Mouse (Mus musculus): ENCODE measurements at regions not wholly inside any gene's neighbourhood (a gene's known extent, or its start where the extent isn't known, plus 50 kb on each side); places are given as distances from the start of the nearest gene placed in this dataset.

DNA sequence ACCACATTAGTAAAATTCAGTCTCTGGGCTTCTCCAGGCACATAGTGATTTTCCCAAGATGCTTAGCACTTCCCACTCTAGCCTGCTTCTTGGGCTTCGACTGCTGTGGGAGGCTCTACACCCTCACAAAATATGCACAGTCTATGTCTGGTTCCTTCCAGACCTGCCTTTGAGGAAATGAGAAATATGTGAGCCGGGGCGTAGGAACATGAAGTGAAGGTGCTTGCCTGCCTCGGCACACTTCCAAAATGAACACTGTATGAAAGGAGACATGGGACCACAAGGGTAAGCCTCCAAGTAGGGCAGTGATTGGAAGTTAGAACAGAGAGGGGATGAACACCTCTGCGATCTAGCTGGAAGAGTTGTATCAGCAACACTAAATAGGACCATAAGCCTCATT is 54.5 kb downstream of the Gm10260 start:
- intact Hi-C loops (cut with DNase I): loop anchor here (5.0 kb wide), 4 partner anchors 39 to 206 kb away; no protein-coding TSS in a partner anchor
- DNase-seq (ENCODE audit: low spot score in 2 of 2): peak; percentile 74 to 95

DNA sequence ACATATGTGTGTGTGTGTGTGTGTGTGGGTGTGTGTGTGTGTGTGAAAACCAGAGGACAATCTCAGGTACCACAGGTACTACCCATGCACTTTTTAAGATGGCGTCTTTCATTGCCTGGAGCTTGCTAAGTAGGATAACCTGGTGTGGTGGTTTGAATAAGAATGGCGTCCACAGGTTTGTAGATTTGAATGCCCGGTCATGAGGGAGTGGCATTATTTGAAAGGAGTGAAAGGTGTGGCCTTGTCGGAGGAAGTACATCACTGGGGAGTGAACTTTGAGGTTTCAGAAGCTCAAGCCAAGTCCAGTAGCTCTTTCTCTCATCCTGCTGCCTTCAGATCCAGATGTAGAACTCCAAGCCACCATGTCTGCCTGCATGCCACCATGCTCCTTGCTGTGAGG is 55.9 kb downstream of the Gm10260 start:
- no peak for DNase-seq (ENCODE audit: low spot score in 2 of 2)
- intact Hi-C loops (cut with DNase I): no loop called here

DNA sequence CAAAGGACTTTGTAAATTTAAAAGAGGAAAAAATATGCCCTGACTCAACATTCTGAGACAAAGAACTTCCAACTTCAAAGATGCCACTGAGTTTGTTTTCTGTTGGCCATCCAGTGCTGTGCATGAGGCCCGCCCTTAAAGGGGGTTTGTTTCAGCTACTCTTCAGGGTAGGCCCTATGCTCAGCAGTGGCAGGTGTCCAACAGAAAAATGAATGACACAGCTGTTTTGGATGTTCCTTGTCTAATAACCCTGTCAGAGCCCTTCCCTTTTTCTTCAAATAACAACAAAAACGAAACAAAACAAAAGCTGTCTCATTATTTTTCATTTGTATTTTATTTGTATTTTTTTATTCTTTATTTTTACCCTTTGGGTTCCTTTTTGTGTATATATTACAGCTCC is 61.5 kb downstream of the Gm10260 start:
- DNase-seq (ENCODE audit: low spot score in 2 of 2): no peak
- intact Hi-C loops (cut with DNase I): no loop called here

DNA sequence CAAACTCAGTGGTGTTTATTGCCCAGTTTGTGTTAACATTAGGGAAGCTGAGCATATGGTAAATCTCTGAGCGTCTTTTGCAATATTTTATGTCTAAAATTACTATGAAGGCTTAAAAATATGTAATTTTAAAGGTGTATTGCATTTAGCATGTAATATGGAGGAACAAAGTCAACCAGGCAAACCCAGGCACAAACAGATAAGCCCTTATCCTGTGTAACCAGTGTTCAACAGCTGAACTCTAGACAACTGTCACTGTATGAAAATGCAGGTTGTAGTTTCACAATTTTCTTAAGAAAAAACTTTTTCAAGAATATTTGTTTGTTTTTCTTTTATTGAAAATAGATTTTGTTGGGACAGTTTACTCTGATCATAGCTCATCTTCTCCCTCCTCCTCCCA is 62.1 kb downstream of the Gm10260 start:
- DNase-seq (ENCODE audit: low spot score in 2 of 2): no peak
- intact Hi-C loops (cut with DNase I): no loop called here

DNA sequence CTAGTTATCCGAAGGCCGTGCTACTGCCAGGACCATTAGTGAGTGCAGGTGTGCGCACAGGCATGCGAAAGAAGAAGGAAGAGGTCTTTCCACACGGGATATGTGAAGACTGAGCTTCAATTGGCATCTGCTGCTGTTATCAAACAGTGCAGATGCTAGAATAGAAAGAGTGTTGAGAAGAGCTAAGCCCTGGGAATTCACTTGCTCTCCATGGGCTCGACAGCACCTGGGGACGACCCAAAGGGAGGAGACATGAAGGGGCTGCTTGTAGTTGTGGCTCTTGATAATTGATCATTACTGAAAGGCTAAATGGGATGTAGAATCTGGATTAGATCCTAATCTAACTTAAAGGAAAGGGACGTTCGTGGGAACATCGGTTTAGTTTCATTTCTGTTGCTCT is 63.2 kb downstream of the Gm10260 start:
- no peak for DNase-seq (ENCODE audit: low spot score in 2 of 2)
- intact Hi-C loops (cut with DNase I): no loop called here

DNA sequence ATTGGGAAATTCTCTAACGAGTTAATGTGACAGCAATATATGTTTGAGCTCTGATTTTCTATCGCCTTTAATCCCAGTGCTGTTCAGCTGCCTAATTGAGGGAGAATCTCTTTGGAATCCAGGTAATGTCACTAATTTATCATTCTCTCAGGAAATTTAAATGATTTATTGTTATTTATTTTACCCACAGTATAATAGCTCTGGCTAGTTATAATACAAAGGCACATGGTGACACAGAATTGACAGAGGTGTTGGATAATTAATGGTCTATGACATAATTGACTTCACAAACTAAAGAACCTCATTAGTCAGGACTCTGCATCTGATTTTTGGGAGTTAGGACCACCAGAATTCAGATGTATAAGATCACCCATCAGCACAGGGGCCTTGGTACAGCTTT is 65.4 kb downstream of the Gm10260 start:
- no peak for DNase-seq (ENCODE audit: low spot score in 2 of 2)
- intact Hi-C loops (cut with DNase I): no loop called here

DNA sequence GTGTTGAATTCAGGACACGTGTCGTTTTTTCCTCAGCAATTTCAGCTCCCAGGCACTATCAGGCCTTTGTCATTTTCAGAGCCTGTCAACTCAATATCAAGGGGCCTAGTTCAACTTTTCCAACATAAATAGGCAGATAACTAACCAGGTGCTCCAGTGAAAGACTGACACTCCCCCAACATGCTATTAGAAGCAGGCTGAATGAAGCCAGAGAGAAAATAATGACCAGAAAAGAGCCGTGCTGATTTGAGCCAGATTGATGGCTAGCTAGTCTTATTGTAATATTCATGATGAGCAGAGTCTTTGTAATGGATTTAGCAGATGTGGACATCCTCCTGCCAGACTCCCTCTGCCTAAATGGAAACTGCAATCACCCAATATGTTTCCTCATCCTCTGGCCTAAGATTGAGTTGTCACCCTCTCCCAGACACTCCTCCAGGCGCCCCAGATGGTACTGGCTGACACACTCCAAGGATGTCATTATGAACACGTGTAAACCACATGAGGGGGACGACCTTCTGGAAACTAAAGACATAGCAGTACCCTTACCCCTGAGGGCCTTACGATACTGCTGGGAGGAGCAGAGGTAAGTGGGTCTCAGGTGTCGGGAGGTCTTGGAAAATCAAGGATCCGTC is 66.0 kb downstream of the Gm10260 start:
- intact Hi-C loops (cut with DNase I): no loop called here
- no peak for DNase-seq (ENCODE audit: low spot score in 2 of 2)

DNA sequence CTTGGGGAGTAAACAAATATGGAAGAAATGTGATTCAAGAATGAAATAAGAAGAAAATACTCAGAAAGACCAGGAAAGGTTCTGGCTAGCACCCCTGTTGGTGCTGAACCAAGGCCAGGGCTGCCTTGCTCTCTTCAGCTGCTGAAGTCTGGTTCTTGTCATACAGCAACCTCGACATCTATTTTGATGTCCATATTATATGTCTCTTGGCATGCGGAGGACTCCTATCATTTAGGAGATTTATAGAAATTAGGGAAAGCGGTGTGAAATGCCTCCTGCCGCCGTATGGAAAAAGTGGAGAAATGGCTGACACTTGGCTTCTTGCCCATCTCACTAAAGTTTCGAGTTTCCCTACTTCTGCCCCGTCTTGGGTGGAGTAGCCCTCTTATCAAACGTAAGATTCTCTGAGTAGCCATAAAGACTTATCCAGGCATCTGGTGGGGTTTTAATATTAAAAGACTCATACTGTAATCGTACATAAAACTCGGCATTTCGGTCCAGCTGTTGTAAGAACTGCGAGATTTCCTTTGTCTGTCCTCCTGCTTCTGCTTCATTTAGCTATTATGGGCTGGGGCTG is 72.0 kb downstream of the Gm10260 start:
- DNase-seq (ENCODE audit: low spot score in 2 of 2): no peak
- intact Hi-C loops (cut with DNase I): no loop called here

DNA sequence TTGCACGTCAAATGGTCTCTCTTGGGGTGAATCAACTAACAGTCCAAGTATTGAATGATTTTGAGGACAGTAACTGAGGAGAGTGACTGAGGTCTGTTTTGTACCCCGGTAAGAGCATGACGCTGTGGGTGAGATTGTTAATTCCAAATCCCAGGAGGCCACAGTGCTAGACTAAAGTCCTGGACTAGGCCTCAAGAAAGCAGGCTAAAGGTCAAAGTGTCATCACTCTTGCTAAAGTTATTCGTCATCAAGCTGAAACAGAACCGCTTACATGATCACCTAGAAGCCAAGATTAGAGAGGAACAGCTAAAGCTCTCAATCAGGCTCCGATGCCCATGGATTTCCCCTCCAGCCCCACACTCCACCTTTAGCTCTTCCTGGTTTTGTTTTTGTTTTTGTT is 76.6 kb downstream of the Gm10260 start:
- intact Hi-C loops (cut with DNase I): no loop called here
- no peak for DNase-seq (ENCODE audit: low spot score in 2 of 2)

DNA sequence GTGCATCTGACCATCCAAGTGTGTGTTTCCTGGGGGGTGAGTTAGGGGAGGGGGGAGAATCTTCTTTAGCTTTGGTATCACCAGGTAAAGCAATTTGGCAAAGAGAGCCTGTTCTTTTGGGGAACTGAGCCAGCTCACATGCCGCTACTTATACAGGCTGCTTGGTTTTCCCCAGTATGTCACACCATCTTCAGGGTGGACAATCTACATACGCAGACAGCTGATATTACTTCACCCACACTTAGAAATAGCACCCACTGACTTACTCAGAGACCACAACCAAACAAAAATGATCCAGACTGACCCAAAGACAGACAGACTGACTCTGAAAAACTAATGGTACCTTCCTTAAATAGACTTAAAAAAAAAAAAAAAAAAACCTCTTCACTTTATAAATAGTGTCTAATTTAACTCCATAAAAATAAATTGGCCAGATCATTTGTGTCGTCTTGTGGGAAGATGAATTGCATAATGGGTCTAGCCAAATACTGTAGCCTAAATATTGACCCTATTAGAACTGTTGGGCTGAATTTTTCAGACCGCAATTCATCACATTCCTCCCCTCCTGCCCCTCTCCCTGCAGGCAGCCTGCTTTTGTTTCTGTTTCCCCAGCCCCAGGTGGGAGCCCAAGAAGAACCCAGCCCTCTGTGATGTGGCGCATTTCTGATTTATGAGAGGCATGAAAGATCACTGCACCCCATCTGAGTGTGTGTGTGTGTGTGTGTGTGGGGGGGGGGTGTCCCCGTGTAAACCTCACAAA is 79.0 kb downstream of the Gm10260 start:
- intact Hi-C loops (cut with DNase I): no loop called here

DNA sequence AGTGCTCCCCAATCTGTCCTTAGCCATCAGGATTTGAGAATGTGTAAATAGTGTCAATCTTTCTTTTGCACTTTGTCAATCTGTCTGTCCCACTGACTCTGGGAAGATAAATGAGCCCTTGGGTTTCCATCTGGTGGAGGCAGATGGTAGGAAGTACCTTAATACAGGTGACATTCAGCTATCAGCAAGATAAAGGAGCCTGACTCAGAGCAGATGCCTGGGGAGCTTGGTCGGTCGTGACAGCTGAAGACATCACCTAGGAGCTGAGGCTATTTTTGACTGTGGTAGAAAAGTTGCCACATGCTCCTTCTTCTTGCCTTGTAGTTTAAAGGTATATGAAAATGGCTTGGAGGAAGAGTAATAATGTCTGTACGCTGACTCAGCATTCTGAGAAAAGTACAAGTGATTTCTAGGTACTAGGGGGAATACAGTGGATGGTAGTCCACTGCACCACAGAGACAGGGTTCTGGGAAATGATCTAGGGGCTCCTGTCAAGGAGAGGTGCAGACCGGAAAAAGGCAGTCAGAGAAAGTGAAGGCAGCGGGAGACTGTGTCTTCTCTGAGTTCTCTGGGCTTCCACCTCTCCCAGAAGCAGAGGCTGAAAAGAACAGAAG is 80.0 kb downstream of the Gm10260 start:
- DNase-seq (ENCODE audit: low spot score in 2 of 2): peak in 1 of 2 experiments; percentile 32
- intact Hi-C loops (cut with DNase I): no loop called here

More for the DNA sequence above, 79.0 kb downstream of the Gm10260 start:
- DNase-seq (ENCODE audit: low spot score in 2 of 2): no peak

DNA sequence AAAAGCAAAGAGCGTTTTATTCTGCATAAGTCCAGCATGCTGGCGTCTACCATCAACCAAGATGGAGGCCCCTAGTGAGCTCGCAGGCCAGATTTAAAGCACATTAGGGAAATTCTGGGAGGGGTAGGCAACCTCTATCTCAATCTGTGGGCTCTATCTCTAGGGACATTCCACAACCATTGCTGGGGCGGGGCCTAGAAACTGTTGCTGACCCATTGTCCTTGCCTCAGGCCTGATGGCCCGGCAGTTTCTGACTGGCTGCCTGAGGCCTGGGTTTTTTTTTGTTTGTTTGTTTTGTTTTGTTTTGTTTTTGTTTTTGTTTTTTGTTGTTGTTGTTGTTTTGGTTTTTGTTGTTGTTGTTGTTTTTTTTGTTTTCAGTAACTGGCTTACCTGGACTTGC is 81.4 kb downstream of the Gm10260 start:
- DNase-seq (ENCODE audit: low spot score in 2 of 2): no peak
- intact Hi-C loops (cut with DNase I): no loop called here

DNA sequence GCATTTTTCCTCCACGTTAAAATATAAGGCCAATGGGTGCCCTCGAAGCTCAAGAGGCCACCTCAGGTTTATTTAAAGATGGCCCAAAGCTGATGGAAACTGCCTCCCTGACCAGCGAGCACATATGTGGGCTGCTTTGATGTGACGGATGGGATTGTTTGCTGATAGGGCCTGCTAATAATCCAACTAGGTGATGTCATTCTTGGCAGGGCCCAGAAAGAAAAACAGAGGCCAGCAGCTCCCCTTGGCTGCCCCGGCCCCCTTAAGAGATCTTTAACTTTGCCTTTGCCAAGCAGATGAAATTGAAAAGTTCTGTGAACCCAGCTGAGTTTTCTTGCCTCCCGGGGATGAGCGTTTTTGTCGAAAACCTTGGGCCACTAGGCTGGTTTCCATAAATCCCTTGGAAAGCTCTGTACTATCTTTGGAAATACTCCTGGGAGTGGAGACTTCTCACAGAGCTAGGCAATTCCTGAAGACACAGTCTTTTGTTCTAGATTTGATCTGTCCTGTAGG is 83.8 kb downstream of the Gm10260 start:
- intact Hi-C loops (cut with DNase I): no loop called here

DNA sequence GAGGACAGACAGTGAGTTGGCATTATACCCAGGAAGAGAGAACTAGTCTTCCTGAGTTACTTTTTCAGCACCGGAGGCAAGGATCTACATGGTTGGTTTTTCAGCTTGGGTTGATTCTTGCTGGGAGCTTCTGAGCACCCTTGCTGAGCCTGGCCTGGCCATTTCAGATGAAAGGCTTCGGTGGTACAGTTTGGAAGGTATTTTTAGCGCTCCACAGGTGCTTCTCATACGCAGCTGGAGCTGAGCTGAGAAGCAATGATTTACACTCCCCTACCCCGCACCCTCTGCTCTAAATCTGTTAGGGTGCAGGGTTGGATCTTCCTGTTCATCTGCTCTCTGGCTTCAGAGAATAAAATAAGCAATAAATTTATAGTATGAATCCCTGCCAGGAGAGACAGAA is 87.3 kb downstream of the Gm10260 start:
- no peak for DNase-seq (ENCODE audit: low spot score in 2 of 2)
- intact Hi-C loops (cut with DNase I): no loop called here

More for the DNA sequence above, 83.8 kb downstream of the Gm10260 start:
- no peak for DNase-seq (ENCODE audit: low spot score in 2 of 2)

DNA sequence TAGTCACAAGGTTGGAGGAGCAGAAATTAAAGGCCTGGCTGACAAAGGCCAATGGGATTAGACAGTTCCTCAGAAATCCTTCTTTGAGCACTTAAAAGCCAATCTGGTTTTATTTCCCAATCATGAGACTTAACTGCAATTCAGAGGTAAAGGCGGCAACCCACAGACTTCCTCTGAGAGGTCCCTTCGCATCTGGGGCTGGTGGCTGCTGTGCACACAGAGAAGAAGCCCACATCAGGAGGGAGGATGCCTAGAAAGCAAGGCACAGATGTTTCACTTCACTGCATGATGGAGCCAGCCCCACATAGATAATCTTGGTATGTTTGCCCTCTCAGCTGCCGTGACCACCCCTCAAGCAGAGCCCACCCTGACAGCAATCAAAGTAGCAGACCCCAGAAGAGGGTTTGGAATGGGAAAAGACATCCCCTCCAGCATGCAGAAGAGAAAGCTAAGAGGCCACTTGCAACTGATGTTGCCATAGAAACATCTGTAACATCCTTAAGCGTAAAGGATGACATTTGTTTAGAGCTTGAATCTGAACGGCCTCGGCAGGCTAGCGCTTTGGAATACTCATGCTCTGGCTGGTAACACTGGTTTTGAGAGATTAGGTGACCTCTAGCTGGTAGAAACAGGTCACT is 88.3 kb downstream of the Gm10260 start:
- intact Hi-C loops (cut with DNase I): no loop called here
- no peak for DNase-seq (ENCODE audit: low spot score in 2 of 2)

DNA sequence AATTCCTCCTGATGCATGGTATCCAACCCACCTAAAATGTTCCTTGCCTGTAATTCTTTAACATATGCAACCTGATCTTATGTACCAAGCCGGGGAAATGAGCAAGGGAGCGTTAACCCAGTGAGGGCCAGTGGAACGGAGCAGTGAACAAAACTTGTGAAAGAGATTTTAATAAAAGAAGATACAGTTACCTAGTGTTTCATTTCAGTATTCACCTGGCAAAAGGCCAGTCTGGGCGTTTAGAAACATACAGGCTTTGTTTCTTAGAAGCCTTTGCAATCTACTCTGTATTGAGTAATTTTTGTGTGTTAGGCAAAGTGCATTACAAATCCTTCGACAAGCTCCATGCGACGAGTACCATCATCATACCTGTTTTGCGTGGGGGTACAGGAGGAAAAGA is 91.1 kb downstream of the Gm10260 start:
- intact Hi-C loops (cut with DNase I): loop anchor here (5.0 kb wide), 1 partner anchor 38 kb away; no protein-coding TSS in a partner anchor
- no peak for DNase-seq (ENCODE audit: low spot score in 2 of 2)

DNA sequence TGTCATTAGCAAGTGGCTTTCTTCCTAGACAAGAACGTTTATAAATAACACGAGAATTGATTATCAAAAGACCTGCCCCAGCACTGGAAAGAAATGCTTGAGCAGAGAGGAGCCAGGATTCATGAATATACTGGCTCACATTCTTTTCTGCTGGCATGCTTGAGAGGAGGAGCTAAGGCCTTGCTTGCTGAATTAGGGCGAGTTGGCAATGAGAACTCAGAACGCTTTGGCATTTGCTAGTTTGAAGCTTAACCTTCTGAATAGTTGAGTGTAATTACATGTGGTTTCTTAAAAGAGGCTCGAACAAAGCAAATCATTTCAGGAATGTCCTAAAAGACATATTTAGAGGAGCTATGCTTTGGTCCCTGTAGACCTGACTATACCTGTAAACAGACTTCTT is 91.5 kb downstream of the Gm10260 start:
- DNase-seq (ENCODE audit: low spot score in 2 of 2): peak in 1 of 2 experiments; percentile 50
- intact Hi-C loops (cut with DNase I): loop anchor here (5.0 kb wide), 1 partner anchor 38 kb away; no protein-coding TSS in a partner anchor

DNA sequence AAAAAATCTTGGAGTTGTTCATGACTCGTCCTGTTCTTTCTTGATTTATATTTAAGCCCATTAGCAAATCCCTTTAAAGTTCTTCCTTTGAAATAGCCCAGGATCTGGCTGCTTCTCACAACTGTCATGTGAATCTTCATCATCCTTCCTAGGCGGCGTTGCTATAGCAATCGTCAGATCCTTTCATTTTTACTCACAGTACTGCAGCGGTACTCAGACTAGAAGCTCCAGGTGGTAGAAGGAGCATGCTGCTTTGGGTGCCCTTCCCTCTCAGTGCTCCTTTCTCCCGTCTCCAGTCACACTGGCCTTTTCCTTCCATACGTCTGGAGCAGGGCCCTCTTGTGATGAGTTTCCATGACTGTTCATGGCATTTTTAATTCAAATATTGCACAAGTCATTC is 93.1 kb downstream of the Gm10260 start:
- peak; percentile 56 to 90 for DNase-seq (ENCODE audit: low spot score in 2 of 2)
- intact Hi-C loops (cut with DNase I): loop anchor here (5.0 kb wide), 1 partner anchor 40 kb away; no protein-coding TSS in a partner anchor

DNA sequence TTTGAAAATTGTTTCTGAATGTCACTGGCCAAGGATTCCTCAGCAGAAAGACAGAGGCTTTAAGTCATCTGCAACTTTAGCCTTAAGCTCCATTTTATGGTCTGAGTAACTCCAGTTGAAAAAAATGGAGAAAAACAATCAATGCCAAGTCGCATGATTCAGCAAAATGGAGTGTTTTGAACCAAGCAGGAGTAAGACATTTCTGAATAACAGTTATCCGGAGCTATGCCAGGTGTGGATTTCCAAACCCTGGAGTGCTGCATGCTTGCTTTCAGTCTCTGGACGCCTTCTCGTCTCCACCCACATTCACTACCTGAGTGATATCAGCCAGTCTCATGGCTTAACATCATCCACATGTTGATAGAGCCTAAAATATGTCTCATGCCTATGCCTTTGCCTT is 93.7 kb downstream of the Gm10260 start:
- intact Hi-C loops (cut with DNase I): loop anchor here (5.0 kb wide), 1 partner anchor 41 kb away; no protein-coding TSS in a partner anchor
- DNase-seq (ENCODE audit: low spot score in 2 of 2): peak in 1 of 2 experiments; percentile 69

DNA sequence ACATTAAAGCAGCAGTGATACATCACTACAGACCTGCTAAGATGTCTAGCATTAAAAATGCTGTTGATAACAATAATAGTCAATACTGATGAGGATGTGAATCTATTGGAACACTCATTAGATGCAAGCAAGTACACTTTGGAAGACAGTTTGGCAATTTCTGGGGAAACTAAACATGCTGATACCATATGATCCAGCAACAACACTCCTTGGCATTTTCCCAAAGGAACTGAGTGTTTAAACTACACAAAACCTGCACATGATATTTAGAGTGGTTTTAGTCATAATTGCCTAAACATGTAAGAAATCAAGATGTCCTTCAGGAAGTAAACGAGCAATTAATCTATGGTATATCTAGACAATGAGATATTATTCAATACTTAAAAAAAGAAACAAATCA is 95.2 kb downstream of the Gm10260 start:
- intact Hi-C loops (cut with DNase I): loop anchor here (5.0 kb wide), 1 partner anchor 42 kb away; no protein-coding TSS in a partner anchor
- no peak for DNase-seq (ENCODE audit: low spot score in 2 of 2)

Data from left cerebral cortex, postnatal 25 days (tissue).